Mouse (Mus musculus) CH12.LX (cell line): Measurements from ENCODE around the gene Stpg1. TPM values are rescaled to one million over a fixed set of nuclear protein-coding genes. Genes with fewer than 3 reads are reported as not detected.

Experiments used
- DNase-seq: peaks from one replicate; pipeline ENCODE4 v3.0.0-alpha.2; 2013; ENCODE audit errors: extremely low read depth
- H3K27ac ChIP-seq: 2 replicates; pipeline ENCODE4 v1.5.1; 2012; ENCODE audit warnings: low read depth, mild to moderate bottlenecking, control low read depth, moderate library complexity; ENCODE audit not compliant: insufficient read depth
- H3K27me3 ChIP-seq: replicated peaks from 2 replicates; pipeline ENCODE3; 2012; ENCODE audit warnings: inconsistent platforms
- H3K36me3 ChIP-seq, 2 experiments: replicated peaks in 1 of 2; 2 replicates each; pipeline versions ENCODE3 to v1.6.1; 2012; ENCODE audit warnings: inconsistent platforms in 1 of 2, low read length in 1 of 2, mild to moderate bottlenecking in 1 of 2, mixed read lengths in 1 of 2, moderate library complexity in 1 of 2; ENCODE audit not compliant: control insufficient read depth in 1 of 2, insufficient read depth in 1 of 2
- H3K4me1 ChIP-seq, 2 experiments: 2 replicates each; pipeline ENCODE4 v1.6.1; 2012; ENCODE audit warnings: inconsistent platforms in 1 of 2, moderate library complexity in 1 of 2; ENCODE audit not compliant: insufficient read depth in 2 of 2, control insufficient read depth in 1 of 2
- H3K4me2 ChIP-seq: 2 replicates; pipeline ENCODE4 v1.6.1; 2012; ENCODE audit warnings: low read depth, mild to moderate bottlenecking, control low read depth; ENCODE audit not compliant: poor library complexity, insufficient read depth, severe bottlenecking
- H3K4me3 ChIP-seq, 3 experiments: fragments of 150-350 bp in 1 of 3; sonication (generic) in 1 of 3; replicated peaks in 1 of 3; 2 replicates each; pipeline versions ENCODE3 to v1.5.1; 2011 to 2012; ENCODE audit warnings: low read depth in 2 of 3, low read length in 2 of 3, mild to moderate bottlenecking in 2 of 3, moderate library complexity in 2 of 3, control low read depth in 1 of 3, improper control_type of control experiment in 1 of 3, inconsistent platforms in 1 of 3, mixed read lengths in 1 of 3; ENCODE audit not compliant: poor library complexity in 1 of 3
- H3K79me2 ChIP-seq: replicated peaks from 2 replicates; pipeline ENCODE4 v1.6.1; 2012; ENCODE audit warnings: mild to moderate bottlenecking, moderate library complexity; ENCODE audit not compliant: control insufficient read depth, poor library complexity, insufficient read depth, severe bottlenecking; ENCODE audit errors: extremely low read depth
- H3K9ac ChIP-seq: 2 replicates; pipeline ENCODE4 v1.6.1; 2012; ENCODE audit warnings: low read depth, mild to moderate bottlenecking, control low read depth, moderate library complexity; ENCODE audit not compliant: insufficient read depth
- H3K9me3 ChIP-seq: replicated peaks from 2 replicates; pipeline ENCODE3; 2012; ENCODE audit warnings: low read length, inconsistent platforms, mixed read lengths
- CHD1 ChIP-seq: IDR thresholded peaks from 2 replicates; pipeline ENCODE4 v1.6.1; 2012; ENCODE audit warnings: low read depth, low read length, improper control_type of control experiment, inconsistent platforms
- CHD2 ChIP-seq: IDR thresholded peaks from 2 replicates; pipeline ENCODE4 v1.6.1; 2011; ENCODE audit warnings: low read length, improper control_type of control experiment
- ELF1 ChIP-seq: IDR thresholded peaks from 2 replicates; pipeline ENCODE4 v1.6.1; 2014; ENCODE audit warnings: low read depth, mild to moderate bottlenecking, inconsistent platforms, low read length, improper control_type of control experiment
- EP300 ChIP-seq: IDR thresholded peaks from 2 replicates; pipeline ENCODE4 v1.6.1; 2011; ENCODE audit warnings: low read length, improper control_type of control experiment
- ETS1 ChIP-seq: conservative IDR thresholded peaks from 2 replicates; pipeline ENCODE4 v1.6.1; 2012; ENCODE audit warnings: low read depth, mild to moderate bottlenecking, inconsistent platforms, low read length, improper control_type of control experiment, moderate library complexity
- HCFC1 ChIP-seq: IDR thresholded peaks from 2 replicates; pipeline ENCODE4 v1.6.1; 2012; ENCODE audit warnings: low read depth, mild to moderate bottlenecking, inconsistent platforms, low read length, improper control_type of control experiment
- JUND ChIP-seq: conservative IDR thresholded peaks from 2 replicates; pipeline ENCODE4 v1.6.1; 2011; ENCODE audit warnings: low read depth, low read length, improper control_type of control experiment
- KAT2A ChIP-seq: IDR thresholded peaks from 2 replicates; pipeline ENCODE4 v1.6.1; 2012; ENCODE audit warnings: low read length, improper control_type of control experiment, inconsistent platforms; ENCODE audit not compliant: insufficient replicate concordance
- MAFK ChIP-seq: IDR thresholded peaks from 2 replicates; pipeline ENCODE4 v1.6.1; 2011; ENCODE audit warnings: low read length, improper control_type of control experiment; ENCODE audit not compliant: insufficient replicate concordance
- MAX ChIP-seq: IDR thresholded peaks from 2 replicates; pipeline ENCODE4 v1.6.1; 2011; ENCODE audit warnings: low read length, improper control_type of control experiment
- MYC ChIP-seq: IDR thresholded peaks from 2 replicates; pipeline ENCODE4 v1.6.1; 2011; ENCODE audit warnings: low read depth, mild to moderate bottlenecking, improper control_type of control experiment, low read length
- NRF1 ChIP-seq: IDR thresholded peaks from 2 replicates; pipeline ENCODE4 v1.6.1; 2014; ENCODE audit warnings: low read depth, mild to moderate bottlenecking, inconsistent platforms, low read length, improper control_type of control experiment, moderate library complexity
- PAX5 ChIP-seq: IDR thresholded peaks from 2 replicates; pipeline ENCODE4 v1.6.1; 2012; ENCODE audit warnings: low read length, inconsistent platforms, mixed read lengths
- POLR2A ChIP-seq: IDR thresholded peaks from 2 replicates; pipeline ENCODE4 v1.6.1; 2011; ENCODE audit warnings: low read depth, mild to moderate bottlenecking, improper control_type of control experiment, low read length
- POLR2AphosphoS2 ChIP-seq: IDR thresholded peaks from 2 replicates; pipeline ENCODE4 v1.6.1; 2011; ENCODE audit warnings: low read depth, low read length, improper control_type of control experiment
- RCOR1 ChIP-seq: conservative IDR thresholded peaks from 2 replicates; pipeline ENCODE4 v1.6.1; 2012; ENCODE audit warnings: low read depth, mild to moderate bottlenecking, inconsistent platforms, low read length, improper control_type of control experiment
- SIN3A ChIP-seq: IDR thresholded peaks from 2 replicates; pipeline ENCODE4 v1.6.1; 2012; ENCODE audit warnings: low read length, improper control_type of control experiment, inconsistent platforms
- UBTF ChIP-seq: IDR thresholded peaks from 2 replicates; pipeline ENCODE4 v1.6.1; 2012; ENCODE audit warnings: low read depth, mild to moderate bottlenecking, inconsistent platforms, low read length, improper control_type of control experiment, moderate library complexity
- ZC3H11A ChIP-seq: IDR thresholded peaks from 2 replicates; pipeline ENCODE4 v1.6.1; 2012; ENCODE audit warnings: low read depth, mild to moderate bottlenecking, inconsistent platforms, low read length, improper control_type of control experiment
- ZKSCAN1 ChIP-seq: IDR thresholded peaks from 2 replicates; pipeline ENCODE4 v1.6.1; 2012; ENCODE audit warnings: low read depth, inconsistent platforms, low read length, improper control_type of control experiment, borderline replicate concordance
- ZMIZ1 ChIP-seq: IDR thresholded peaks from 2 replicates; pipeline ENCODE4 v1.6.1; 2012; ENCODE audit warnings: low read depth, mild to moderate bottlenecking, inconsistent platforms, low read length, improper control_type of control experiment
- ZNF384 ChIP-seq: IDR thresholded peaks from 2 replicates; pipeline ENCODE4 v1.6.1; 2012; ENCODE audit warnings: low read depth, low read length, improper control_type of control experiment, inconsistent platforms
- dilution Hi-C: fragments of 300-500 bp; cut with MboI; formaldehyde crosslinking; loops from 2 replicates; pipeline ENCODE4 v1.14.3; 2020; ENCODE audit warnings: low sequenced_read_pairs; ENCODE audit not compliant: extremely low pct_unique_long_range_greater_than_20kb, extremely low pct_ligation_motif_present
- in situ Hi-C: fragments of 300-500 bp; cut with MboI; formaldehyde crosslinking; loops from 3 replicates; pipeline ENCODE4 v1.14.3; 2019; ENCODE audit warnings: low sequenced_read_pairs, low pct_ligation_motif_present, low pct_unique_long_range_greater_than_20kb, mixed read lengths
- polyA plus RNA-seq: library from polyadenylated mRNA; unstranded; fragments of >175 nt; gene quantifications from 2 replicates; pipeline ENCODE4 v1.2.1, GENCODE M21; 2012; ENCODE audit warnings: low read depth; ENCODE audit not compliant: insufficient read length
- total RNA-seq, 2 experiments: library from RNA; depleted of rRNA; stranded (reverse); fragments of 300-350 nt in 1 of 2; fragments of >200 nt in 1 of 2; gene quantifications; 2 replicates each; pipeline ENCODE4 v1.2.3; 2012 to 2014

The Stpg1 gene
- total and polyA plus RNA-seq, 3 experiments, result not detected

- DNase-seq, result no peak
- H3K9ac ChIP-seq, result no peak overlapping the region
- no peaks in the 10 kb centered on the region for H3K4me1 ChIP-seq
- no peaks in the 10 kb centered on the region for H3K36me3 ChIP-seq
- in situ Hi-C loops (no loop called here), dilution Hi-C loops (no loop called here)
- H3K27ac ChIP-seq, result no peak overlapping the region
- no peak overlapping the region for H3K4me2 ChIP-seq
- no peak for TF ChIP-seq ZNF384
- no peak for TF ChIP-seq MYC
- TF ChIP-seq MAX, result no peak
- TF ChIP-seq KAT2A, result no peak
- TF ChIP-seq POLR2A, result no peak
- TF ChIP-seq RCOR1, result no peak
- no peak for TF ChIP-seq ZMIZ1
- TF ChIP-seq POLR2AphosphoS2, result no peak
- TF ChIP-seq CHD2, result no peak
- no peak for TF ChIP-seq ETS1
- no peak for TF ChIP-seq ZKSCAN1
- no peak for TF ChIP-seq ZC3H11A
- TF ChIP-seq SIN3A, result no peak
- TF ChIP-seq HCFC1, result no peak
- no peak for TF ChIP-seq EP300
- TF ChIP-seq CHD1, result no peak
- H3K4me3 ChIP-seq, result no peak overlapping the region
- no peaks in the 10 kb centered on the region for H3K79me2 ChIP-seq
- H3K9me3 ChIP-seq, result peaks cover 4% of the 10 kb centered on the region
- H3K27me3 ChIP-seq, result peaks cover 41% of the 10 kb centered on the region
Measured at GRCm38 (mm10) chr4:135539056-135539455, 44.5 kb downstream of the Stpg1 start.

GRCm38 (mm10) chr4:135540057-135540456, 45.5 kb downstream of the Stpg1 start:
- Histone ChIP-seq H3K9me3 (peaks cover 4% of the 10 kb centered on the region), H3K79me2 (no peaks in the 10 kb centered on the region), H3K27me3 (peaks cover 44% of the 10 kb centered on the region)
- TF ChIP-seq HCFC1 (no peak), ELF1 (no peak), PAX5 (no peak), MAFK (no peak), MAX (no peak), CHD1 (no peak), JUND (no peak), CHD2 (no peak), POLR2AphosphoS2 (no peak), NRF1 (no peak), ZKSCAN1 (no peak), UBTF (no peak)
- TF ChIP-seq, all 38 proteins: peak for 0
- no peaks in the 10 kb centered on the region for H3K36me3 ChIP-seq
- H3K4me1 ChIP-seq, result peaks cover 0 to 3% of the 10 kb centered on the region in 2 experiments; a peak in 3 of 4 replicates
- in situ Hi-C loops, result no loop called here
- dilution Hi-C loops, result no loop called here
- H3K27ac ChIP-seq, result no peak overlapping the region
- no peak overlapping the region for H3K4me2 ChIP-seq
- no peak for DNase-seq
- H3K9ac ChIP-seq, result no peak overlapping the region
- H3K4me3 ChIP-seq, result no peak overlapping the region
